Mouse (Mus musculus): ENCODE measurements at regions not wholly inside any gene's neighbourhood (a gene's known extent, or its start where the extent isn't known, plus 50 kb on each side); places are given as distances from the start of the nearest gene placed in this dataset.

- Histone ChIP-seq H3K9ac (ENCODE audit: low read depth, low read length) (no peak overlapping the region), H3K27me3 (ENCODE audit: control insufficient read depth, insufficient read depth, low read depth, low read length) (no peaks in the 10 kb centered on the region), H3K36me3 (ENCODE audit: control insufficient read depth, insufficient read depth) (no peaks in the 10 kb centered on the region), H3K27ac (ENCODE audit: low read length) (no peak overlapping the region), H3K9me3 (replicated peaks; ENCODE audit: control insufficient read depth, low read length) (no peaks in the 10 kb centered on the region), H3K4me3 (ENCODE audit: low read depth, low read length) (no peak overlapping the region), H3K4me2 (ENCODE audit: low read depth, low read length) (no peak overlapping the region), H3K4me1 (ENCODE audit: control insufficient read depth, low read depth, low read length) (no peaks in the 10 kb centered on the region)
- no peak for ATAC-seq (ENCODE audit: low read depth)
- 16% methylated on average over 1 of the region's 1 CpGs for WGBS (ENCODE audit: insufficient replicate concordance)
These were observed 258.4 kb downstream of the Dmrta1 start for GRCm38 (mm10) chr4:89937673-89938072.

GRCm38 (mm10) chr4:89941308-89941707 lies 262.1 kb downstream of the Dmrta1 start:
- no peak for ATAC-seq (ENCODE audit: low read depth)
- no peak overlapping the region for H3K27ac ChIP-seq (ENCODE audit: low read length)
- no peaks in the 10 kb centered on the region for H3K4me1 ChIP-seq (ENCODE audit: control insufficient read depth, low read depth, low read length)
- 46% methylated on average over 4 of the region's 4 CpGs for WGBS (ENCODE audit: insufficient replicate concordance)
- H3K36me3 ChIP-seq (ENCODE audit: control insufficient read depth, insufficient read depth): no peaks in the 10 kb centered on the region
- H3K27me3 ChIP-seq (ENCODE audit: control insufficient read depth, insufficient read depth, low read depth, low read length): no peaks in the 10 kb centered on the region
- H3K9ac ChIP-seq (ENCODE audit: low read depth, low read length): no peak overlapping the region
- H3K4me3 ChIP-seq (ENCODE audit: low read depth, low read length): no peak overlapping the region
- no peak overlapping the region for H3K4me2 ChIP-seq (ENCODE audit: low read depth, low read length)
- no peaks in the 10 kb centered on the region for H3K9me3 ChIP-seq (replicated peaks; ENCODE audit: control insufficient read depth, low read length)

GRCm38 (mm10) chr4:89976146-89976545 lies 242.5 kb upstream of the Zfp352 start:
- H3K27me3 ChIP-seq (ENCODE audit: control insufficient read depth, insufficient read depth, low read depth, low read length): no peaks in the 10 kb centered on the region
- no peak overlapping the region for H3K4me2 ChIP-seq (ENCODE audit: low read depth, low read length)
- no peaks in the 10 kb centered on the region for H3K4me1 ChIP-seq (ENCODE audit: control insufficient read depth, low read depth, low read length)
- H3K9me3 ChIP-seq (replicated peaks; ENCODE audit: control insufficient read depth, low read length): no peaks in the 10 kb centered on the region
- 55% methylated on average over 3 of the region's 3 CpGs for WGBS (ENCODE audit: insufficient replicate concordance)
- no peak overlapping the region for H3K4me3 ChIP-seq (ENCODE audit: low read depth, low read length)
- no peak for ATAC-seq (ENCODE audit: low read depth)
- H3K36me3 ChIP-seq (ENCODE audit: control insufficient read depth, insufficient read depth): no peaks in the 10 kb centered on the region
- no peak overlapping the region for H3K27ac ChIP-seq (ENCODE audit: low read length)
- H3K9ac ChIP-seq (ENCODE audit: low read depth, low read length): no peak overlapping the region

- no peak overlapping the region for H3K4me3 ChIP-seq (ENCODE audit: low read depth, low read length)
- H3K4me2 ChIP-seq (ENCODE audit: low read depth, low read length): no peak overlapping the region
- no peaks in the 10 kb centered on the region for H3K36me3 ChIP-seq (ENCODE audit: control insufficient read depth, insufficient read depth)
- no peak for ATAC-seq (ENCODE audit: low read depth)
- H3K4me1 ChIP-seq (ENCODE audit: control insufficient read depth, low read depth, low read length): no peaks in the 10 kb centered on the region
- no peaks in the 10 kb centered on the region; the same call in 1 of the 2 replicates for H3K9me3 ChIP-seq (replicated peaks; ENCODE audit: control insufficient read depth, low read length)
- H3K27me3 ChIP-seq (ENCODE audit: control insufficient read depth, insufficient read depth, low read depth, low read length): no peaks in the 10 kb centered on the region
- no peak overlapping the region for H3K27ac ChIP-seq (ENCODE audit: low read length)
- WGBS (ENCODE audit: insufficient replicate concordance): 47% methylated on average over 3 of the region's 3 CpGs
- no peak overlapping the region for H3K9ac ChIP-seq (ENCODE audit: low read depth, low read length)
These were observed 215.2 kb upstream of the Zfp352 start for GRCm38 (mm10) chr4:90003413-90003812.

GRCm38 (mm10) chr4:90003898-90004297 lies 214.7 kb upstream of the Zfp352 start:
- 58% methylated on average over 1 of the region's 1 CpGs for WGBS (ENCODE audit: insufficient replicate concordance)

GRCm38 (mm10) chr4:90012723-90013122 lies 205.9 kb upstream of the Zfp352 start:
- WGBS (ENCODE audit: insufficient replicate concordance): 62% methylated on average over 1 of the region's 1 CpGs
- no peak overlapping the region for H3K4me2 ChIP-seq (ENCODE audit: low read depth, low read length)
- H3K4me1 ChIP-seq (ENCODE audit: control insufficient read depth, low read depth, low read length): no peaks in the 10 kb centered on the region
- no peaks in the 10 kb centered on the region for H3K36me3 ChIP-seq (ENCODE audit: control insufficient read depth, insufficient read depth)
- no peaks in the 10 kb centered on the region for H3K9me3 ChIP-seq (replicated peaks; ENCODE audit: control insufficient read depth, low read length)
- ATAC-seq (ENCODE audit: low read depth): no peak
- H3K27ac ChIP-seq (ENCODE audit: low read length): no peak overlapping the region
- no peaks in the 10 kb centered on the region for H3K27me3 ChIP-seq (ENCODE audit: control insufficient read depth, insufficient read depth, low read depth, low read length)
- H3K4me3 ChIP-seq (ENCODE audit: low read depth, low read length): no peak overlapping the region
- no peak overlapping the region for H3K9ac ChIP-seq (ENCODE audit: low read depth, low read length)

More at GRCm38 (mm10) chr4:90003898-90004297, 214.7 kb upstream of the Zfp352 start:
- H3K4me1 ChIP-seq (ENCODE audit: control insufficient read depth, low read depth, low read length): no peaks in the 10 kb centered on the region
- no peaks in the 10 kb centered on the region; the same call in 1 of the 2 replicates for H3K9me3 ChIP-seq (replicated peaks; ENCODE audit: control insufficient read depth, low read length)
- no peak overlapping the region for H3K9ac ChIP-seq (ENCODE audit: low read depth, low read length)
- no peak for ATAC-seq (ENCODE audit: low read depth)
- H3K27ac ChIP-seq (ENCODE audit: low read length): no peak overlapping the region
- no peak overlapping the region for H3K4me2 ChIP-seq (ENCODE audit: low read depth, low read length)
- H3K36me3 ChIP-seq (ENCODE audit: control insufficient read depth, insufficient read depth): no peaks in the 10 kb centered on the region
- no peak overlapping the region for H3K4me3 ChIP-seq (ENCODE audit: low read depth, low read length)
- H3K27me3 ChIP-seq (ENCODE audit: control insufficient read depth, insufficient read depth, low read depth, low read length): no peaks in the 10 kb centered on the region

GRCm38 (mm10) chr4:90014203-90014602 lies 204.4 kb upstream of the Zfp352 start:
- H3K4me2 ChIP-seq (ENCODE audit: low read depth, low read length): no peak overlapping the region
- no peak overlapping the region for H3K9ac ChIP-seq (ENCODE audit: low read depth, low read length)
- H3K27ac ChIP-seq (ENCODE audit: low read length): no peak overlapping the region
- ATAC-seq (ENCODE audit: low read depth): no peak
- no peaks in the 10 kb centered on the region for H3K4me1 ChIP-seq (ENCODE audit: control insufficient read depth, low read depth, low read length)
- no peak overlapping the region for H3K4me3 ChIP-seq (ENCODE audit: low read depth, low read length)
- no peaks in the 10 kb centered on the region for H3K27me3 ChIP-seq (ENCODE audit: control insufficient read depth, insufficient read depth, low read depth, low read length)
- no peaks in the 10 kb centered on the region for H3K36me3 ChIP-seq (ENCODE audit: control insufficient read depth, insufficient read depth)
- H3K9me3 ChIP-seq (replicated peaks; ENCODE audit: control insufficient read depth, low read length): no peaks in the 10 kb centered on the region
